Mouse (Mus musculus): ENCODE data around the gene Smarce1. TPM values are rescaled to one million over a fixed set of nuclear protein-coding genes. Genes with fewer than 3 reads are reported as not detected.

Gene Smarce1
- polyA plus RNA-seq, 1 experiment from 2014 or later, result 224 TPM

- Histone ChIP-seq H3K27me3 (no peaks in the 10 kb centered on the region), H3K9ac (no peak overlapping the region), H3K36me3 (no peaks in the 10 kb centered on the region), H3K27ac (no peak overlapping the region), H3K4me3 (no peak overlapping the region), H3K4me1 (no peaks in the 10 kb centered on the region; the same call in 1 of the 2 replicates), H3K4me2 (no peak overlapping the region), H3K9me3 (no peaks in the 10 kb centered on the region)
- ATAC-seq (ENCODE audit: insufficient number of reproducible peaks, low FRiP score, low TSS enrichment, low read depth), result no peak
- WGBS, result 89% methylated on average over 7 of the region's 7 CpGs
Observed at GRCm38 (mm10) chr11:99166241-99166640, 64.6 kb downstream of the Smarce1 start.

- Histone ChIP-seq H3K4me3 (no peak overlapping the region), H3K9ac (no peak overlapping the region), H3K4me2 (no peak overlapping the region), H3K9me3 (no peaks in the 10 kb centered on the region), H3K36me3 (no peaks in the 10 kb centered on the region), H3K27me3 (no peaks in the 10 kb centered on the region), H3K4me1 (no peaks in the 10 kb centered on the region), H3K27ac (no peak overlapping the region)
- WGBS, result 77% methylated on average over 11 of the region's 11 CpGs
- ATAC-seq (ENCODE audit: insufficient number of reproducible peaks, low FRiP score, low TSS enrichment, low read depth), result no peak
Observed at GRCm38 (mm10) chr11:99165031-99165752, 65.6 kb downstream of the Smarce1 start.

GRCm38 (mm10) chr11:99162972-99163686 is 67.7 kb downstream of the Smarce1 start:
- WGBS, result 77% methylated on average over 10 of the region's 10 CpGs
- H3K4me3 ChIP-seq, result no peak overlapping the region
- H3K27me3 ChIP-seq, result no peaks in the 10 kb centered on the region
- no peak overlapping the region for H3K27ac ChIP-seq
- H3K9ac ChIP-seq, result no peak overlapping the region
- ATAC-seq (ENCODE audit: insufficient number of reproducible peaks, low FRiP score, low TSS enrichment, low read depth), result no peak
- no peaks in the 10 kb centered on the region for H3K4me1 ChIP-seq
- no peaks in the 10 kb centered on the region for H3K36me3 ChIP-seq
- no peaks in the 10 kb centered on the region for H3K9me3 ChIP-seq
- no peak overlapping the region for H3K4me2 ChIP-seq

- Histone ChIP-seq H3K4me1 (no peaks in the 10 kb centered on the region), H3K9me3 (no peaks in the 10 kb centered on the region), H3K27me3 (no peaks in the 10 kb centered on the region), H3K4me3 (no peak overlapping the region), H3K36me3 (no peaks in the 10 kb centered on the region), H3K27ac (no peak overlapping the region), H3K4me2 (no peak overlapping the region), H3K9ac (no peak overlapping the region)
- WGBS, result 25% methylated on average over 5 of the region's 5 CpGs
- no peak for ATAC-seq (ENCODE audit: insufficient number of reproducible peaks, low FRiP score, low TSS enrichment, low read depth)
Observed at GRCm38 (mm10) chr11:99161648-99162047, 69.2 kb downstream of the Smarce1 start.

- no peak overlapping the region for H3K9ac ChIP-seq
- no peak overlapping the region for H3K4me3 ChIP-seq
- no peaks in the 10 kb centered on the region for H3K27me3 ChIP-seq
- 85% methylated on average over 6 of the region's 6 CpGs for WGBS
- no peaks in the 10 kb centered on the region for H3K9me3 ChIP-seq
- no peak overlapping the region for H3K4me2 ChIP-seq
- H3K4me1 ChIP-seq, result no peaks in the 10 kb centered on the region
- ATAC-seq (ENCODE audit: insufficient number of reproducible peaks, low FRiP score, low TSS enrichment, low read depth), result no peak
- no peaks in the 10 kb centered on the region for H3K36me3 ChIP-seq
- no peak overlapping the region for H3K27ac ChIP-seq
Observed at GRCm38 (mm10) chr11:99160228-99160627, 70.6 kb downstream of the Smarce1 start.

Other genes with a start within 250 kb of the Smarce1 start
- 0.49 and 0.86 TPM in 2 replicates for gene Gjd3, start 248.0 kb downstream of the Smarce1 start, polyA plus RNA-seq (2015; fragmentation: Nextera tagmentation; extraction: Ambion mirVana)
- gene Top2a, start 206.8 kb downstream of the Smarce1 start, polyA plus RNA-seq (2015; fragmentation: Nextera tagmentation; extraction: Ambion mirVana), result 162 and 178 TPM in 2 replicates
- 1,243 and 1,296 TPM in 2 replicates for gene Igfbp4, start 189.8 kb downstream of the Smarce1 start, polyA plus RNA-seq (2015; fragmentation: Nextera tagmentation; extraction: Ambion mirVana)
- 1.9 and 2.1 TPM in 2 replicates for gene Tns4, start 141.7 kb downstream of the Smarce1 start, polyA plus RNA-seq (2015; fragmentation: Nextera tagmentation; extraction: Ambion mirVana)
- 0.38 and 0.48 TPM in 2 replicates for gene Ccr7, start 75.9 kb downstream of the Smarce1 start, polyA plus RNA-seq (2015; fragmentation: Nextera tagmentation; extraction: Ambion mirVana)
- gene Krt222, start 13.1 kb upstream of the Smarce1 start, polyA plus RNA-seq (2015; fragmentation: Nextera tagmentation; extraction: Ambion mirVana), result 0.36 and 0.46 TPM in 2 replicates
- gene Krt24, start 54.2 kb upstream of the Smarce1 start, polyA plus RNA-seq (2015; fragmentation: Nextera tagmentation; extraction: Ambion mirVana), result 0.23 and 0.25 TPM in 2 replicates
- gene Krt25, start 91.9 kb upstream of the Smarce1 start, polyA plus RNA-seq (2015; fragmentation: Nextera tagmentation; extraction: Ambion mirVana), result not detected in 2 replicates
- not detected in 2 replicates for gene Krt26, start 106.9 kb upstream of the Smarce1 start, polyA plus RNA-seq (2015; fragmentation: Nextera tagmentation; extraction: Ambion mirVana)
- gene Krt27, start 120.1 kb upstream of the Smarce1 start, polyA plus RNA-seq (2015; fragmentation: Nextera tagmentation; extraction: Ambion mirVana), result not detected in 2 replicates
- gene Krt28, start 143.9 kb upstream of the Smarce1 start, polyA plus RNA-seq (2015; fragmentation: Nextera tagmentation; extraction: Ambion mirVana), result 0.14 and 0.17 TPM in 2 replicates
- 625 and 642 TPM in 2 replicates for gene Krt10, start 158.3 kb upstream of the Smarce1 start, polyA plus RNA-seq (2015; fragmentation: Nextera tagmentation; extraction: Ambion mirVana)
- gene Krt12, start 191.2 kb upstream of the Smarce1 start, polyA plus RNA-seq (2015; fragmentation: Nextera tagmentation; extraction: Ambion mirVana), result 0.15 and 0.61 TPM in 2 replicates
- 0.20 and 0.32 TPM in 2 replicates for gene Krt20, start 207.1 kb upstream of the Smarce1 start, polyA plus RNA-seq (2015; fragmentation: Nextera tagmentation; extraction: Ambion mirVana)